ENCODE assay signal across 17 mouse cellular contexts in genomic region chr9:47867474-47867873, GRCm38 (mm10).
"Had no signal": no experiment of that assay in that cellular context is flagged by ENCODE, and none has a peak within 500 bp of the region (broad histone marks: within the 10 kb centered on the region; RNA-seq: fewer than 3 reads in every experiment).

No protein-coding gene starts in this region.

- H3K27ac ChIP-seq: lung, embryonic 15.5 days; macrophage; midbrain, embryonic 13.5 days; midbrain, embryonic 15.5 days; neural tube, embryonic 12.5 days had no signal

- H3K36me3 ChIP-seq: lung, embryonic 15.5 days; midbrain, embryonic 13.5 days; midbrain, embryonic 15.5 days; neural tube, embryonic 12.5 days had no signal

- H3K27me3 ChIP-seq: lung, embryonic 15.5 days; midbrain, embryonic 15.5 days had no signal

- DNase-seq: liver, postnatal 0 days; lung, adult 2 months; lung, postnatal 14 days; lung, postnatal 36 days; right cerebral cortex, postnatal 14 days; spleen, adult 18-20 months; thymus, adult 18-20 months; thymus, postnatal 25 days; thymus, postnatal 4 days had no signal

- H3K4me2 ChIP-seq: lung, embryonic 15.5 days; midbrain, embryonic 11.5 days; midbrain, embryonic 13.5 days; midbrain, embryonic 15.5 days; neural tube, embryonic 12.5 days had no signal

- H3K4me1 ChIP-seq: lung, embryonic 15.5 days; midbrain, embryonic 15.5 days had no signal

- ATAC-seq: liver, postnatal 0 days; lung, postnatal 0 days; midbrain, embryonic 13.5 days; midbrain, embryonic 15.5 days had no signal

- H3K9ac ChIP-seq: liver, postnatal 0 days; lung, embryonic 15.5 days; midbrain, embryonic 13.5 days; midbrain, embryonic 15.5 days; neural tube, embryonic 12.5 days had no signal

- H3K4me3 ChIP-seq: lung, embryonic 15.5 days; megakaryocyte, embryonic 14.5 days; midbrain, embryonic 13.5 days; midbrain, embryonic 15.5 days; neural tube, embryonic 12.5 days had no signal

- H3K9me3 ChIP-seq: lung, embryonic 15.5 days; megakaryocyte, embryonic 14.5 days; midbrain, embryonic 13.5 days; midbrain, embryonic 15.5 days; neural tube, embryonic 12.5 days had no signal
